Mouse (Mus musculus) stomach, postnatal 0 days (tissue): Measurements from ENCODE around the gene Azgp1.

ENCODE experiments used
- CTCF ChIP-seq: IDR thresholded peaks from 2 replicates; pipeline ENCODE4 v1.5.1; 2016; ENCODE audit warnings: antibody characterized with exemption, low read depth, mild to moderate bottlenecking, moderate library complexity
- EP300 ChIP-seq: optimal IDR thresholded peaks from 2 replicates; pipeline ENCODE3; 2016; ENCODE audit warnings: antibody characterized with exemption

DNA sequence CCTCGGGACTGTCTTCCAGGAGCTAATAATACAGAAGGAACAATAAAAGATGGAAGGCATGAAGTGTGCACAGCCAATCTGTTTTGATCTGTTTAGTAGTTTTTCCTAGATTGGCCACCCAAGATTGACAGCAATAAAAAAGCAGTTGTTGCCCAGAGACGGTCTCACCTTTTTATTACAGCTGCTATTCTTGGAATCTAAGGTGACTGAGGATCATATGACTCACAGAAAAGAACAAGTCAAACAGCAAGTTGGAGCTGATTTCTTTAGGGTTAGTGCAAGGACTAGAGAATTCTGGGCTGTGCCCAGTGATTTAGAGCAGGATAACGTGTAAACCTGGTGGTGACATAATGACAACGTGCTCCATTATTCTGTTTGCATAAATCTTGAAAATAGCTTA lies 40.4 kb upstream of the Azgp1 start:
- TF ChIP-seq CTCF = no peak
- no peak for TF ChIP-seq EP300
